Mouse (Mus musculus): ENCODE results near the gene Tmed3.

DNA sequence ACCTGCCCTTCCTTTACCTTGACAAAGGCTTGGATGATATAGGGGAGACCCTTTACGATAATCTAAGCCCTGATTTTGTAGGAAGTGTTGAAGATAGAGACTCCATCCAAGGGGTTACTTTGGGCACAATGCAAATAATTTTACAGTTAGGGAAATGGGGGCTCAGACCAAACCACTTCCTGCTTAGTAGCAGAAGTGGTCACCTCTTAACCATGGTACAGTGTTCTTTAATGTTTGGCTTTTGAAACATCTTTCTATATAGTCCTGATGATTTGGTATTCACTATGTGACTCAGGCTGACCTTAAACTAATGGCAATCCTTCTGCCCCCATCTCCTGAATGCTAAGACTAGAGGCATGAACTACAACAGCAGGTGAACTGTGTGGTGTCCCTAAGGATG, 31.5 kb downstream of the Tmed3 start:
- TF ChIP-seq CHD1 (IDR thresholded peaks at IDR 0.05; ENCODE audit: low read depth, low read length) (no peak), POLR2A (IDR thresholded peaks at IDR 0.05; ENCODE audit: low read depth, low read length) (no peak), CTCF (conservative IDR thresholded peaks at IDR 0.05 in 1 of 2, IDR thresholded peaks at IDR 0.05 in 1 of 2; ENCODE audit: low read depth in 2 of 2, low read length in 2 of 2) (no peak)

Measured in CH12.LX (cell line).